Mouse (Mus musculus): ENCODE results near the gene Il17re. TPM values are rescaled to one million over a fixed set of nuclear protein-coding genes. Genes with fewer than 3 reads are reported as not detected.

The Il17re gene
- total RNA-seq, 2 experiments from 2014 or later, result 0.36 to 0.81 TPM

DNA sequence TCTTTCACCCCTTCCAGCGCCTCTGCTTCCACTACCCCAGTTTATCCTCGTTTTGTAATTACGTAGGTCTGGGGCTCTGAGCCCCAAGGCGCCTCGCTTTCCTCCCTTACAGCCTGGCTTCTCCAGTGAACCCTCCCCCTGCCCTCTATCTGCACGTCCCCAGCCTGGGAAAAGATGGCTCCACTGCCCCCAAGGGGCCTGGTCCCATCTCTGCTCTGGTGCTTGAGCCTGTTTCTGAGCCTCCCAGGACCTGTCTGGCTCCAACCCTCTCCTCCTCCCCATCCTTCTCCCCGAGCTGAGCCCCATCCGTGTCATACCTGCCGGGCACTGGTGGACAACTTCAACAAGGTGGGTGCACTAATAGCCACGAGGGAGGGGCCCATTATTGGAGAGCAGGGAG, 25.4 kb downstream of the Il17re start:
- DNase-seq (ENCODE audit: low spot score in 2 of 2), result no peak

DNA sequence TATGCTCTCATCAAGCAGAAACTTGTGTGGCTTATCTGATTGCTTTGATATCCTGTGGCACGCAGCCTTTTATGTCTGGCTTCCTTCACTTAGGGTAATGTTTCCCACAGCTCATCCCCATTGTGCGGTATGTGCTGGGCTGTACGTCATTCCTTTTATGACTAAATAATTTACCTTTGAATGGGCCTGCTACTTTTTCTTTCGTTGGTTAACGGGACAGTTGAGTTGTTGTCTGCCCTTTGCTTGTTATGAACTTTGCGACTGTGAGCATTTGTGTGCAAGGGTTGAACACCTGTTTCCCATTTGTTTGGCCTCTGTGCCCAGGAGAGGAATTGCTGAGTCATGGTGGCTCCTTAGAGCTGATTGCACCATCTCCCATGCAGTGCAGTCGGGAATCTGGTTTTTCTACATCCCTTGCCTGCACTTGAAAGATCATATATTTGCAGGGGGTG, 28.9 kb downstream of the Il17re start:
- no peak for DNase-seq (ENCODE audit: low spot score in 2 of 2)

DNA sequence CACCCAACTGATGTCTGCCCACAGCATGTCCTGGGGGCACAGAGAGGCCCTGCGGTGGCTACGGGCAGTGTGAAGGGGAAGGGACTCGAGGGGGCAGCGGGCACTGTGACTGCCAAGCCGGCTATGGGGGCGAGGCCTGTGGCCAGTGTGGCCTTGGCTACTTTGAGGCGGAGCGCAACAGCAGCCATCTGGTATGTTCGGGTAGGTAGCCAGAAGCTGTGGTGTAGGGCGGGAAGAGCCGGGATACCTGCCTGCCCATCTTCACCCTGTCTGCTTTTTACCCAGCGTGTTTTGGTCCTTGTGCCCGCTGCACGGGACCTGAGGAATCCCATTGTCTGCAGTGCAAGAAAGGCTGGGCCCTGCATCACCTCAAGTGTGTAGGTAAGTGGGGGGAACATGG, 31.1 kb downstream of the Il17re start:
- DNase-seq (ENCODE audit: low spot score in 2 of 2), result no peak

DNA sequence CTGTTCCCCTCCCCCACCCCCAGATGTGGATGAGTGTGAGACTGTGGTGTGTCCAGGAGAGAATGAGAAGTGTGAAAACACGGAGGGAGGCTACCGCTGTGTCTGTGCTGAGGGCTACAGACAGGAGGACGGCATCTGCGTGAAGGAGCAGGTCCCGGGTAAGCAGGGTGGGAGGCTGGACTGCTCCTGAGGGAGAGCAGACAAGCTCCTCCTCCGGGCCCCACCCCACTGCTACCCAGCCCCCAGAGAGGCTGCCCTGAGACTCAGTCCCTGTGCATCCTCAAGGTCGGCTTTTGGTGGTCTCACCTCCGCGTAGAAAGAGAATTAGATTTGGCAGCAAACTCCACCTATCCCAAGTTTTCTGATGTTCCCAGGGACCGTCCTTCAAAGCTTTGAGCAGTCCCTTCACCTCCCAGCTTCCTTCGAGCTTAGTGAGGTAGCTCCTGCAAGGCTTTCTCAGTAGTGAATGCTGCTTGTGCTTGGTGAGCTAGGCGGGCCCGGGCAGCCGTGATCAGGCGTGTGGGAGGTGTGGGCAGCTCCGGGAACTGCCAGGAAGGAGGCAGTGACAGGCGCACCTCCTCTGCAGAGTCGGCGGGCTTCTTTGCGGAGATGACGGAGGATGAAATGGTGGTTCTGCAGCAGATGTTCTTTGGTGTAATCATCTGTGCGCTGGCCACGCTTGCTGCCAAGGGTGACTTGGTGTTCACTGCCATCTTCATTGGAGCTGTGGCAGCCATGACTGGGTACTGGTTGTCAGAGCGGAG, 34.0 kb downstream of the Il17re start:
- DNase-seq (ENCODE audit: low spot score in 2 of 2), result no peak

DNA sequence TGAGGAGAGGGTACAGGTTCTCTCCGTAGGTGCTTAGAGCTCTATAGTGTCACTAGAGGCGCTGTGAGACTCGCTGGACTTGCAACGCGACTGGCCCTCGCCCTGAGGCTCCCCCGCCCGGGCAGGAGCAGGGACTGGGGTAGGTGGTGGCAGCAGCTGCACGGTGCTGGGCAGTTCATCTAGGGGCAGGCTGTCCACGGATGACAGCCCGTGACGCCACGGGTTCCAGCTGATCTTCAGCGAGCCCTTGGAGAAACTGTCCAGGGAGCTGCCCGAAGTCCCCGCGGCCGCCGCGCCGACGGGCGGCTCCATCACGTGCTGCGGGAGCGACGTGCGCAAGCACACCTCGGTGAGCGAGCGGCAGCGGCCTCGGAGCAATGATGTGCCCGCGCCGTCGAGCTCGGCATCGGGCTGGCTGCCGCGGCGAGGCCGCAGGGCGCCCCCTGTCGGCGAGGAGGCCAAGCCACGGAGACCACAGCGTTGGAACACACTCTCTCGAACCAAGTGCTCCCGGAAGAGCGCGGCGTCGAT, 36.0 kb downstream of the Il17re start:
- DNase-seq (ENCODE audit: low spot score in 2 of 2), result peak; percentile 74 to 77

DNA sequence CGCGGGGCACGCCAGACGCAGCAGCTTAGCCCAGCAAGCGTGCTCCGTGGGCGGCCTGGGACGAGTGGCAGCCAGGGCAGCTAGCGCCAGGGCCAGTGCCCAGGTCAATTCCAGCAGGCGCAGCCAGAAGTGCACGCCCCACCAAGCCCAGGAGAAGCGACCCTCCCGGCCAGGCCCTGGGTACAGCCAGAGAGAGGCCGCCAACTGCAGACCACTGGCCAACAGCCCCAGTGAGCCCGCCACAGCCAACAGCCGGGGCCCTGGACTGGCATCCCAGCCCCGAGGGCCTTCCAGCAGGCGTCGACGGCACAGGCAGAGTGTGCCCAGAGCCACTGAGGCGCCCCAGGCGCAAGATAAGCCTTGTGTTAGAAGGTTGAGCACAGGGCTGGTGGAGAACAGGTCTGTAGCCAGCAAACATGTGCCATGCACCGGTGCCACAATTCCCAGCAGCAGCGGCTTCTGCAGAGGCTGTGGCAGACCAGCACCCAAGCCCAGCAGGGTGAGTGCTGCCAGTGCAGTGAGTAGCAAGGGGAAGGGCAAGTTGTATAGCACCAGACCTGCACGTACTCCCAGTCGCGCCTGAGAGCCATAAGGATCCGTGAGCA, 36.9 kb downstream of the Il17re start:
- DNase-seq (ENCODE audit: low spot score in 2 of 2), result no peak

DNA sequence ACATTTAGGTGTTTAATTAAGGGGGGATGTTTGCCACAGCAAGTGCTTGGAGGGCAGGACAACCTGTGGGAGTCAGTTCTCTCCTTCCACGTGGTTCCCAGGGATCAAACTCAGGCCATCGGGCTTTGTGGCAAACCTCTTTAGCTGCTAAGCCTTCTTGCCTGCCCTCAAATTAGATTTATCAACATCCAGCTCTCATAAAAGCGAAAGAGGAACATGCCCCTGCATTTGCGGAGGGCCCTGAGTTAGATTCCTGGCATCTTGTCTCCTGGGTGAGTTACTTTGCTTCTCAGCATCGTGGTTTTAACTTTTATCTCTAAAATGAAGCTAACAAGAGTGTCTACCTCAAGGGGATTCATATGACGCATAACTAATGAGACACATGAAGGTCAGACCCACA, 41.1 kb downstream of the Il17re start:
- no peak for DNase-seq (ENCODE audit: low spot score in 2 of 2)

DNA sequence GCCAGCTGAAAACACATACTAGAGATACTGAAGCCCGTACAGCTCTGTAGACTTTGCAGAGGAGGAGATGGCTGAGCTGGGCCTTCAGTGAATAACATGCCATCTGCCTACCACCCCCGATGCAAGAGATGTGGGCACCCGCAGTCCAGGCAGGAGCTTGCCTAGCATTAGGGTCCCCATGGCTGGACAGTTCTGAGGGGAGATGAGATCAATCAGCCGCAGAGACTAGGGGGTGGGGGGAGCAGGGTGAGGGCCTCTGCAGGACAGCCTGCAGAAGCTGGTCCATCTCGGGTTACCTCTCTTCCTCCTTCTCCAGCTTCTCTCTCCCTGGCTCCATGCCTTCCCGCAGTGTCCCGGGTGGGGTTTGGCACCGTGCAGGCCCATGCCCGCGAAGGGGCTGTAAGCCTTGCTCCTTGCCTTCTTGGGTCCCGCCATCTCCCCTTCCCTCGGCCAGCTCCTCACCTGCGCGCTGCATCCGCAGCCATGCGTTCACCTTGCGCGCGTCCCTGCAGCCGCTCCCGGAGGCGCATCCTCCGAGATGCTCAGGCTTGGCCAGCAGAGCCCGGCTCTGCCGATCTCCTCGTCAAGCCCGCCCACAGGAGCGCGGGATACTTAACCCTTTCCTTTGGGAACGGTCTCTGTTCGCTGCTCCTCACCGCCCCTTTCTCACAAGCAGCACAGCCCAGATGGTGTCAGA, 43.3 kb downstream of the Il17re start, which contains the start of gene Prrt3:
Gene Prrt3, minus strand, starts transcription at position 544 of the 697 bp plus-strand sequence.
- DNase-seq (ENCODE audit: low spot score in 2 of 2), result peak; percentile 65 to 72

DNA sequence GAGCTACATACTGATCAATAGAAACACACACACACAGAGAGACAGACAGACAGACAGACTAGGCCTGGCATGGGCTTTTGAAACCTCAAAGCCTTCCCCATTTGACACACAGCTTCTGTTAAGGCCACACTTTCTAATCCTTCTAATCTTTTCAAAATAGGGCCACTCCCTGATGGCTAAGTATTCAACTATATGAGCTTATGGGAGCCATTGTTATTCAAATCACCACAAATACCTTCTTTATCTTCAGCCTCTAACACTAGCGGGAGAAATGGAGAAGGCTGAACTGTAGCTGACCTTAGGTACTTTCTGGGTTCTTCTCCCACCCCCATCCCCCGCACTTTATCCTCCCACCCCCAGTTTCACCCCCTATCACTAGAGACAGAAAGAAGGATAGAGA, 44.5 kb downstream of the Il17re start:
- no peak for DNase-seq (ENCODE audit: low spot score in 2 of 2)

DNA sequence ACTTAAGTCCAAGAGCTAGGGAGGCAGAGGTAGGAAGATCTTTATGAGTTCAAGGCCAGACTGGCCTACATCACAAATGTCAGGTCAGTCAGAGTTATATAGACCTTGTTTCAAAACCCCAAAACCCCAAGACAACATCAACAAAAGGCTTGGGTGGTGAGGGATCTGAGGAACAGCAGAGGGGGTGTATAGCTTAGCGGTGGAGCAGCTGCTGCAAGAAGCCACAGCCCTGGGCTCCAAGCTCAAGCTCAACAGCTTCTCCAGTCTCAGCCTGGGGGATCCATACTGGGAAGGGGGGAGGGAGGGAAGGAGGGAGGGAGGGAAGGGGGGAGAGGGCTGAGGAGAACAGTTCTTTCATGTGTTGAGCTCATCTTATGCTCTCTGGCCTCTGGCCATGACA, 47.4 kb downstream of the Il17re start:
- DNase-seq (ENCODE audit: low spot score in 2 of 2), result no peak

DNA sequence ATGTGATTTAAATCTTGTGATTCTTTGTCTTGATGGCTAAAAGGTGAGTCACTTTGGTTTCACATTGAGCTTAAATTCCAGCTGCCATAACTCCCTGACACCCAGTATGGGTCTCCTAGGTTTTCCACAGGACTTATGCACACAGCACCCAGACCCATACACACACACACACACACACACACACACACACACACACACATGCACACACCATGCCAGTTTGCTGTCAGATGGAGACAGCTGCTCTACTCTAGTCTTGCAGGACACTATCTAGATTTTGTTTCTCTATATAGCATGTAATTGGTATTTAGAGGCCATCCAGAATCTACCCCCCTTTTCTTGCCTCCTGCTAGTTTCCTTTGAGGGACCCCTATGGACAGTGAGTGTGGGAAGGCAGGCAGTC, 48.8 kb downstream of the Il17re start:
- no peak for DNase-seq (ENCODE audit: low spot score in 2 of 2)

DNA sequence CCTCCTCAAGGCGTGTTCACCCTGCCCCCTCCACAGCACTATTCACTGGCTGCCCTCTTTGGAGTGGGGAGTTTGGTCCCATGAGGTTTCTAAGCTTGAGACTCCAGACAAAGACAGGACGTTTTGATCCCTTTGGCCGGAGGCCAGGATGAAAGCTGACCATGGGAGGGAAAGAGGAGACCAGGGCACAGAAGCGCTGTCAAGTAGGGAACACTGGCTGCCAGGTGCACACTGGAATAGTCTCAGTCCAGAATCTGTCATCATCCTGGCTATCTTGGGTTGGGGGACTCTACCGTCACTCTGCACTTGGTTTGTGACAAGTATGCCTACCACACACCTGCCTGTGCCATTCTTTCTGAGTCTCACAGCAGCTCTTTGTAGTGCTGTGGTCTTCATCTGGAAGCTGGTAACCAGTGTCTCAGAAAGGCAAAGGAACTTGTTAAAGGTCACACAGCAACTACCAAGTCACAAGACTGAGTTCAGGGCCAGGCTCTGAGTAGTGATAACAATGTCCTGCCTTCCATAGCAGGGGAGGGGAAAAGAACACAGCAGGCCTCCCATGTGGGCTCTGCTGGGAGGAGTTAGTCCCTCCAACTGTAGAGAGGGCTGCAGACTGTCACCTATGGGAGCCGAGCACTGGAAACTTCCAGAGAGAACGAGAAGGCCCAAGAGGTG, 50.1 kb downstream of the Il17re start:
- DNase-seq (ENCODE audit: low spot score in 2 of 2), result no peak

DNA sequence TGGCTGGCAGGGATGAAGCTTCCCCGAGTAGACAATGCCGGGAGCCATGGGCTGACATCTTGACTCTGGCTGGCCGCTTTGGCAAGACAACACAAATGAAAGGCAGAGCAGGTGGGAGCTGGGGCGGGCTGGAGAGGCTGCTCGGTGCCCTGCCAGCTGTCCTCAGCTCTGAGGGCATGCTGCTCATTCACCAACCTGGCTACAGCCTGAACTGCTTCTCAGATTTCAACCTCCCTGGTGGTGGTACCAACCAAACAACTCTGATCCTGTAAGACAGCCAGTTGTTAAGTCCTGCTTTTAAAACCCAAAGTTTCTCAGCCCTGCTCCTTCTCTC, 50.6 kb downstream of the Il17re start:
- no peak for DNase-seq (ENCODE audit: low spot score in 2 of 2)

DNA sequence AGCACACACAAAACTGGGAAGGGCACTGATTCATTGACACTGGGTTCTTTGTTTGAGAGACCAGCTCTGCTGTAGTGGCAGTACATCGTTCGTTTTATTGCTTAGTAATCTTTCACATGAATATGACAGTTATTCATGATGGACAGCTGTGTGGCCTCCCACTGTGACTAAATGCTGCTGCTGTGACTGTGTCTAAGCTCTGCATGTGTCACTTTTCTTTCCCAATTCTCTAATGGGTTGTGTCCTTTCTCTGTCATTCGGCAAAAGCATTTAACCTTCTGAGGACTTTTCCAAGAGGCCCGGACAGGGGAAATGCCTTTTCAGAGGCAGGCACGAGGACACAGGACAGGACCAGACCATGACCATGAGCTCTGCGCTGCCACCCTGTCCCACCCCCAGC, 55.7 kb downstream of the Il17re start:
- DNase-seq (ENCODE audit: low spot score in 2 of 2), result no peak

DNA sequence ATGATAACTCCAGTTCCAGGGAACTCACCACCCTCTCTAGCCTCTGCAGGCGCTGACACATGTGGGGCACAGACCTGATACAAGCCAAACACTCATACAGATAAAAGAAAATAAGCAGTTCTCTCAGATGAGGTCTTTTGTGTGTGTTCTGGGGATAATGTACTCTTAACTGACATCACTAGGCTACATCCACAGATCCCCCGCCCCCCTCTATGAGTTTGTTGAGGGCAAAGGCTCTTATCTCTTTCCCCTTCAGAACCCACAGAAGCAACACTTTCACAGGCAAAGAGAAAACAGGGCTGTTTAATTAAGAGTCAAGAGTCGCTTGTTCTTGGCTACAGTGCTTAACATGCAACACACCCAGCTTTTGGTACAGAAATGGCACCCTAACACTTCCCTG, 56.3 kb downstream of the Il17re start:
- no peak for DNase-seq (ENCODE audit: low spot score in 2 of 2)

DNA sequence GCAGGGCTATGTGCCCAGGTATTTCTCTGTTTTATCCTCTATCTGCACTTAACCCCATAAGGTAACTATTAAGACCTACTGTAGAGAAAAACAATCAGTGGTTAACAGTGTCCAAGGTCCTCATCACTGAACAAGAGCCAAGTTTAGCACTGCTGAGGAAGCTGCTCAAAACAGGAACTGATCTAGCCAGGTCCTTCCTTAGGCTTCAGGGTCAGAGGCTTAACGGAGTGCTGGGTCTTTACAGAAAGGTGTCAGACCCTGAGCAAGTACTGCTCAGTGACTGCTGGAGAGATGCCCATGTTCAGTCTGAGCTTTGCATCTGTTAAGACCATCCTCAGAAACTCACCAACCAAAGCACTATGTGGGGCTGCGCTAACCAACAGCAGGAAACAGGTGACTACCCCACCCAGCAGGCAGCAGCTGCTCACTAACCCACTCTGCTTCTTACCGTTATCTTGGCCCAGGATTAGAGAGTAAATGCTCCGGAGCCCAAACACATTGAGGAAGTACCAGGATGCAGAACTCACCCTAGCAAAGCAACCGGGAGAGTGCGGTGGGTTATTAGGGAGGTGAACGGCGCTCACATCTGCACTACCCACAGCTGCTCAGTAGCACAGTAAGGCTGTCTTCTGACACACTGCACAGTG, 59.3 kb downstream of the Il17re start:
- DNase-seq (ENCODE audit: low spot score in 2 of 2), result no peak

Small RNA genes within 50 kb of the gene (microRNA-seq; reads per million reads assigned to microRNA genes)
- 0 reads per million in 2 experiments for gene Gm24387

Other genes with a start within 250 kb of the Il17re start
- gene Mtmr14, start 220.6 kb upstream of the Il17re start, total RNA-seq (2021), result 10 to 100 TPM; 17.6 to 19.0 TPM
- 10 to 100 TPM; 14.3 to 21.8 TPM for gene Cpne9, start 176.2 kb upstream of the Il17re start, total RNA-seq (2021)
- 10 to 100 TPM; 26.4 to 28.9 TPM for gene Brpf1, start 151.3 kb upstream of the Il17re start, total RNA-seq (2021)
- gene Ogg1, start 131.5 kb upstream of the Il17re start, total RNA-seq (2021), result 1 to 10 TPM; 7.0 to 7.2 TPM
- 10 to 100 TPM; 49.3 to 50.2 TPM for gene Camk1, start 114.5 kb upstream of the Il17re start, total RNA-seq (2021)
- gene Tada3, start 80.6 kb upstream of the Il17re start, total RNA-seq (2021), result 10 to 100 TPM; 53.4 to 54.9 TPM
- 100 to 1,000 TPM; 348 to 363 TPM for gene Arpc4, start 80.4 kb upstream of the Il17re start, total RNA-seq (2021)
- 10 to 100 TPM; 11.7 to 13.7 TPM for gene Ttll3, start 69.2 kb upstream of the Il17re start, total RNA-seq (2021)
- gene Rpusd3, start 39.1 kb upstream of the Il17re start, total RNA-seq (2021), result 10 to 100 TPM; 24.7 to 28.7 TPM
- not detected for gene Cidec, start 22.7 kb upstream of the Il17re start, total RNA-seq (2021)
- 10 to 100 TPM; 45.6 to 53.3 TPM for gene Jagn1, start 15.9 kb upstream of the Il17re start, total RNA-seq (2021)
- 1 to 10 TPM; 3.4 to 3.8 TPM for gene Il17rc, start 12.9 kb downstream of the Il17re start, total RNA-seq (2021)
- 100 to 1,000 TPM in 1 of 2 experiments, 10 to 100 TPM in 1; 99.5 to 101 TPM for gene Creld1, start 24.8 kb downstream of the Il17re start, total RNA-seq (2021)
- gene Prrt3, start 43.4 kb downstream of the Il17re start, total RNA-seq (2021), result 10 to 100 TPM; 45.8 to 48.1 TPM
- gene Emc3, start 73.2 kb downstream of the Il17re start, total RNA-seq (2021), result 10 to 100 TPM; 79.0 to 80.5 TPM
- gene Fancd2, start 73.2 kb downstream of the Il17re start, total RNA-seq (2021), result 1 to 10 TPM; 2.5 to 4.1 TPM
- gene Fancd2os, start 142.2 kb downstream of the Il17re start, total RNA-seq (2021), result under 1 TPM; 0.23 to 0.45 TPM
- 100 to 1,000 TPM; 228 to 229 TPM for gene Brk1, start 146.3 kb downstream of the Il17re start, total RNA-seq (2021)
- 10 to 100 TPM; 51.9 to 54.7 TPM for gene Vhl, start 165.5 kb downstream of the Il17re start, total RNA-seq (2021)
- 10 to 100 TPM; 19.9 to 20.0 TPM for gene Irak2, start 180.0 kb downstream of the Il17re start, total RNA-seq (2021)
- gene Tatdn2, start 238.6 kb downstream of the Il17re start, total RNA-seq (2021), result 10 to 100 TPM; 66.2 to 72.0 TPM

Measured in layer of hippocampus, postnatal 14 days (tissue).